Mouse (Mus musculus) hindbrain, embryonic 11.5 days (tissue): Measurements from ENCODE around the gene Cd200r3. TPM values are rescaled to one million over a fixed set of nuclear protein-coding genes. Genes with fewer than 3 reads are reported as not detected.

Source experiments
- ATAC-seq: fragments of 200-750 bp; cut with Nextera tagmentation; 2 replicates; pipeline ENCODE4 v1.8.0; 2017; ENCODE audit warnings: mild to moderate bottlenecking, moderate TSS enrichment, moderate library complexity; ENCODE audit not compliant: low FRiP score
- DNase-seq: peaks from one replicate; pipeline ENCODE4 v3.0.0-alpha.2; 2015; ENCODE audit warnings: low spot score
- H3K27ac ChIP-seq: fragments of 300-500 bp; sonication (generic); 2 replicates; pipeline ENCODE4 v1.5.1; 2014; ENCODE audit warnings: mild to moderate bottlenecking, low read depth, low read length
- H3K27me3 ChIP-seq: fragments of 300-500 bp; sonication (generic); 2 replicates; pipeline ENCODE4 v1.6.1; 2014; ENCODE audit warnings: mild to moderate bottlenecking, low read length, moderate library complexity, mixed read lengths; ENCODE audit not compliant: control insufficient read depth, insufficient read depth
- H3K36me3 ChIP-seq: fragments of 300-500 bp; sonication (generic); 2 replicates; pipeline ENCODE4 v1.6.1; 2014; ENCODE audit warnings: mild to moderate bottlenecking, low read length, moderate library complexity, mixed read lengths; ENCODE audit not compliant: control insufficient read depth, insufficient read depth
- H3K4me1 ChIP-seq: fragments of 300-500 bp; sonication (generic); replicated peaks from 2 replicates; pipeline ENCODE4 v1.6.1; 2014; ENCODE audit warnings: low read length, mixed read lengths; ENCODE audit not compliant: control insufficient read depth, insufficient read depth
- H3K4me2 ChIP-seq: fragments of 300-500 bp; sonication (generic); replicated peaks from 2 replicates; pipeline ENCODE4 v1.6.1; 2014; ENCODE audit warnings: mild to moderate bottlenecking, low read depth, low read length
- H3K4me3 ChIP-seq: fragments of 300-500 bp; sonication (generic); 2 replicates; pipeline ENCODE4 v1.5.1; 2014; ENCODE audit warnings: low read depth, low read length
- H3K9ac ChIP-seq: fragments of 300-500 bp; sonication (generic); 2 replicates; pipeline ENCODE4 v1.6.1; 2014; ENCODE audit warnings: low read depth, low read length
- H3K9me3 ChIP-seq: fragments of 300-500 bp; sonication (generic); 2 replicates; pipeline ENCODE4 v1.6.1; 2016; ENCODE audit warnings: low read length; ENCODE audit not compliant: control insufficient read depth
- WGBS: fragments of 180-500 bp; shearing (Covaris S2); extraction: QIAGEN DNeasy Blood & Tissue Kit; methylation state at CpG from one replicate; pipeline ENCODE4 v1.1.7; 2014; 5-methylcytosine and 5-hydroxymethylcytosine counted together
- polyA plus RNA-seq: library from polyadenylated mRNA; unstranded; fragments of >200 nt; fragmentation: Nextera tagmentation; extraction: Ambion mirVana; gene quantifications from 2 replicates; pipeline ENCODE4 v1.2.1, GENCODE M21; 2014

The Cd200r3 gene
- polyA plus RNA-seq, 1 experiment from 2014 or later: not detected

- H3K27ac ChIP-seq: no peak overlapping the region
- WGBS: 80% methylated on average over 3 of the region's 3 CpGs
- H3K4me1 ChIP-seq: no peaks in the 10 kb centered on the region
- H3K36me3 ChIP-seq: no peaks in the 10 kb centered on the region
- DNase-seq (no peak), ATAC-seq (no peak)
- H3K9me3 ChIP-seq: no peaks in the 10 kb centered on the region
- no peak overlapping the region for H3K4me3 ChIP-seq
- no peak overlapping the region for H3K9ac ChIP-seq
- no peaks in the 10 kb centered on the region for H3K27me3 ChIP-seq
- no peak overlapping the region for H3K4me2 ChIP-seq
Measured at GRCm38 (mm10) chr16:44999537-44999936, 56.1 kb downstream of the Cd200r3 start.

- no peaks in the 10 kb centered on the region for H3K4me1 ChIP-seq
- H3K4me3 ChIP-seq: no peak overlapping the region
- WGBS: 78% methylated on average over 3 of the region's 3 CpGs
- H3K36me3 ChIP-seq: no peaks in the 10 kb centered on the region
- no peaks in the 10 kb centered on the region for H3K27me3 ChIP-seq
- DNase-seq (no peak), ATAC-seq (no peak)
- no peak overlapping the region for H3K4me2 ChIP-seq
- H3K9me3 ChIP-seq: no peaks in the 10 kb centered on the region
- no peak overlapping the region for H3K9ac ChIP-seq
- no peak overlapping the region for H3K27ac ChIP-seq
Measured at GRCm38 (mm10) chr16:45004443-45004842, 61.0 kb downstream of the Cd200r3 start.

- DNase-seq: no peak
- H3K4me3 ChIP-seq: no peak overlapping the region
- no peak overlapping the region for H3K27ac ChIP-seq
- H3K36me3 ChIP-seq: no peaks in the 10 kb centered on the region
- no peak for ATAC-seq
- H3K4me2 ChIP-seq: no peak overlapping the region
- H3K9ac ChIP-seq: no peak overlapping the region
- H3K27me3 ChIP-seq: no peaks in the 10 kb centered on the region
- H3K4me1 ChIP-seq: no peaks in the 10 kb centered on the region
- no peaks in the 10 kb centered on the region for H3K9me3 ChIP-seq
- 79% methylated on average over 3 of the region's 3 CpGs for WGBS
Measured at GRCm38 (mm10) chr16:45005280-45005679, 61.8 kb downstream of the Cd200r3 start.

GRCm38 (mm10) chr16:45006971-45007370, 63.5 kb downstream of the Cd200r3 start:
- Histone ChIP-seq H3K4me2 (no peak overlapping the region), H3K4me3 (no peak overlapping the region), H3K9ac (no peak overlapping the region), H3K4me1 (no peaks in the 10 kb centered on the region), H3K9me3 (no peaks in the 10 kb centered on the region), H3K27ac (no peak overlapping the region), H3K27me3 (no peaks in the 10 kb centered on the region), H3K36me3 (no peaks in the 10 kb centered on the region)
- WGBS: 65% methylated on average over 2 of the region's 2 CpGs
- ATAC-seq: no peak
- DNase-seq: no peak

- 87% methylated on average over 4 of the region's 4 CpGs for WGBS
- no peak for ATAC-seq
- Histone ChIP-seq H3K4me3 (no peak overlapping the region), H3K4me1 (no peaks in the 10 kb centered on the region), H3K27me3 (no peaks in the 10 kb centered on the region), H3K9me3 (no peaks in the 10 kb centered on the region), H3K36me3 (no peaks in the 10 kb centered on the region), H3K27ac (no peak overlapping the region), H3K9ac (no peak overlapping the region), H3K4me2 (no peak overlapping the region)
- no peak for DNase-seq
Measured at GRCm38 (mm10) chr16:45007807-45008206, 64.3 kb downstream of the Cd200r3 start.

- no peak overlapping the region for H3K9ac ChIP-seq
- DNase-seq: no peak
- H3K4me2 ChIP-seq: no peak overlapping the region
- no peak overlapping the region for H3K27ac ChIP-seq
- no peaks in the 10 kb centered on the region for H3K27me3 ChIP-seq
- WGBS: 71% methylated on average over 5 of the region's 5 CpGs
- no peaks in the 10 kb centered on the region for H3K36me3 ChIP-seq
- no peaks in the 10 kb centered on the region for H3K9me3 ChIP-seq
- no peak overlapping the region for H3K4me3 ChIP-seq
- no peak for ATAC-seq
- H3K4me1 ChIP-seq: no peaks in the 10 kb centered on the region
Measured at GRCm38 (mm10) chr16:45009634-45010033, 66.2 kb downstream of the Cd200r3 start.

- Histone ChIP-seq H3K27me3 (no peaks in the 10 kb centered on the region), H3K9me3 (no peaks in the 10 kb centered on the region), H3K27ac (no peak overlapping the region), H3K4me1 (no peaks in the 10 kb centered on the region), H3K9ac (no peak overlapping the region), H3K4me2 (no peak overlapping the region), H3K36me3 (no peaks in the 10 kb centered on the region), H3K4me3 (no peak overlapping the region)
- DNase-seq (no peak), ATAC-seq (no peak)
- WGBS: 84% methylated on average over 1 of the region's 1 CpGs
Measured at GRCm38 (mm10) chr16:45015591-45015990, 72.1 kb downstream of the Cd200r3 start.

GRCm38 (mm10) chr16:45016488-45016887, 73.0 kb downstream of the Cd200r3 start:
- no peak overlapping the region for H3K27ac ChIP-seq
- no peak for DNase-seq
- no peak overlapping the region for H3K4me3 ChIP-seq
- no peaks in the 10 kb centered on the region for H3K36me3 ChIP-seq
- 73% methylated on average over 3 of the region's 3 CpGs for WGBS
- no peak for ATAC-seq
- H3K9ac ChIP-seq: no peak overlapping the region
- no peaks in the 10 kb centered on the region for H3K27me3 ChIP-seq
- H3K9me3 ChIP-seq: no peaks in the 10 kb centered on the region
- H3K4me2 ChIP-seq: no peak overlapping the region
- no peaks in the 10 kb centered on the region for H3K4me1 ChIP-seq

GRCm38 (mm10) chr16:45018868-45019267, 75.4 kb downstream of the Cd200r3 start:
- Histone ChIP-seq H3K4me2 (no peak overlapping the region), H3K9ac (no peak overlapping the region), H3K27ac (no peak overlapping the region), H3K9me3 (no peaks in the 10 kb centered on the region), H3K36me3 (no peaks in the 10 kb centered on the region), H3K4me3 (no peak overlapping the region), H3K27me3 (no peaks in the 10 kb centered on the region), H3K4me1 (no peaks in the 10 kb centered on the region)
- DNase-seq: no peak
- WGBS: 94% methylated on average over 2 of the region's 2 CpGs
- ATAC-seq: no peak
